Mouse (Mus musculus) forebrain, embryonic 13.5 days (tissue): ENCODE data around the gene Pck1. TPM values are rescaled to one million over a fixed set of nuclear protein-coding genes. Genes with fewer than 3 reads are reported as not detected.
"Not testable (repeated sequence)": the region's sequence is repeated elsewhere in the genome, so short reads cannot be mapped to it uniquely, and the experiment has no call there.

Experiments used
- ATAC-seq: fragments of 200-750 bp; cut with Nextera tagmentation; 2 replicates; pipeline ENCODE4 v1.8.0; 2017
- H3K27ac ChIP-seq: fragments of 300-500 bp; sonication (generic); 2 replicates; pipeline ENCODE4 v1.5.1; 2015; ENCODE audit warnings: inconsistent platforms, mild to moderate bottlenecking, moderate library complexity
- H3K27me3 ChIP-seq: fragments of 300-500 bp; sonication (generic); 2 replicates; pipeline ENCODE4 v1.6.1; 2015; ENCODE audit warnings: mild to moderate bottlenecking, inconsistent platforms
- H3K36me3 ChIP-seq: fragments of 300-500 bp; sonication (generic); 2 replicates; pipeline ENCODE4 v1.6.1; 2015; ENCODE audit warnings: mild to moderate bottlenecking, inconsistent platforms; ENCODE audit not compliant: poor library complexity, severe bottlenecking
- H3K4me1 ChIP-seq: fragments of 300-500 bp; sonication (generic); 2 replicates; pipeline ENCODE4 v1.6.1; 2015; ENCODE audit warnings: inconsistent platforms
- H3K4me2 ChIP-seq: fragments of 300-500 bp; sonication (generic); 2 replicates; pipeline ENCODE4 v1.6.1; 2015; ENCODE audit warnings: inconsistent platforms, mild to moderate bottlenecking, moderate library complexity
- H3K4me3 ChIP-seq: fragments of 300-500 bp; sonication (generic); 2 replicates; pipeline ENCODE4 v1.5.1; 2015; ENCODE audit warnings: mild to moderate bottlenecking, inconsistent platforms
- H3K9ac ChIP-seq: fragments of 300-500 bp; sonication (generic); 2 replicates; pipeline ENCODE4 v1.6.1; 2015; ENCODE audit warnings: mild to moderate bottlenecking, inconsistent platforms
- H3K9me3 ChIP-seq: fragments of 300-500 bp; sonication (generic); replicated peaks from 2 replicates; pipeline ENCODE4 v1.6.1; 2016; ENCODE audit warnings: inconsistent platforms
- WGBS: fragments of 180-500 bp; shearing (Covaris S2); methylation state at CpG from one replicate; pipeline ENCODE4 v1.1.7; 2015; 5-methylcytosine and 5-hydroxymethylcytosine counted together
- polyA plus RNA-seq: library from polyadenylated mRNA; unstranded; fragments of >200 nt; fragmentation: Nextera tagmentation; extraction: Ambion mirVana; gene quantifications from 2 replicates; pipeline ENCODE4 v1.2.1, GENCODE M21; 2015

Pck1 gene
- not detected in 2 replicates for polyA plus RNA-seq

- H3K27me3 ChIP-seq = no peaks in the 10 kb centered on the region
- H3K4me3 ChIP-seq = no peak within 1 kb of the TSS
- 86% methylated on average over 13 of the region's 13 CpGs for WGBS
- H3K36me3 ChIP-seq = no peaks in the 10 kb centered on the region
- H3K4me2 ChIP-seq = no peak within 1 kb of the TSS
- no peak within 1 kb of the TSS for H3K27ac ChIP-seq
- H3K9ac ChIP-seq = no peak within 1 kb of the TSS
- no peak for ATAC-seq
- no peaks in the 10 kb centered on the region for H3K4me1 ChIP-seq
- H3K9me3 ChIP-seq = no peaks in the 10 kb centered on the region
Measured at GRCm38 (mm10) chr2:173152436-173153151, at the start of gene Pck1. Pck1 (plus strand) TSS chr2:173153048.

GRCm38 (mm10) chr2:173106409-173106808 lies 46.4 kb upstream of the Pck1 start:
- Histone ChIP-seq H3K9ac (no peak overlapping the region), H3K4me3 (no peak overlapping the region), H3K36me3 (no peaks in the 10 kb centered on the region), H3K9me3 (no peaks in the 10 kb centered on the region), H3K27ac (no peak overlapping the region), H3K27me3 (peaks cover 4% of the 10 kb centered on the region; the same call in 1 of the 2 replicates), H3K4me1 (no peaks in the 10 kb centered on the region), H3K4me2 (no peak overlapping the region)
- ATAC-seq = no peak
- WGBS = 85% methylated on average over 9 of the region's 9 CpGs

DNA sequence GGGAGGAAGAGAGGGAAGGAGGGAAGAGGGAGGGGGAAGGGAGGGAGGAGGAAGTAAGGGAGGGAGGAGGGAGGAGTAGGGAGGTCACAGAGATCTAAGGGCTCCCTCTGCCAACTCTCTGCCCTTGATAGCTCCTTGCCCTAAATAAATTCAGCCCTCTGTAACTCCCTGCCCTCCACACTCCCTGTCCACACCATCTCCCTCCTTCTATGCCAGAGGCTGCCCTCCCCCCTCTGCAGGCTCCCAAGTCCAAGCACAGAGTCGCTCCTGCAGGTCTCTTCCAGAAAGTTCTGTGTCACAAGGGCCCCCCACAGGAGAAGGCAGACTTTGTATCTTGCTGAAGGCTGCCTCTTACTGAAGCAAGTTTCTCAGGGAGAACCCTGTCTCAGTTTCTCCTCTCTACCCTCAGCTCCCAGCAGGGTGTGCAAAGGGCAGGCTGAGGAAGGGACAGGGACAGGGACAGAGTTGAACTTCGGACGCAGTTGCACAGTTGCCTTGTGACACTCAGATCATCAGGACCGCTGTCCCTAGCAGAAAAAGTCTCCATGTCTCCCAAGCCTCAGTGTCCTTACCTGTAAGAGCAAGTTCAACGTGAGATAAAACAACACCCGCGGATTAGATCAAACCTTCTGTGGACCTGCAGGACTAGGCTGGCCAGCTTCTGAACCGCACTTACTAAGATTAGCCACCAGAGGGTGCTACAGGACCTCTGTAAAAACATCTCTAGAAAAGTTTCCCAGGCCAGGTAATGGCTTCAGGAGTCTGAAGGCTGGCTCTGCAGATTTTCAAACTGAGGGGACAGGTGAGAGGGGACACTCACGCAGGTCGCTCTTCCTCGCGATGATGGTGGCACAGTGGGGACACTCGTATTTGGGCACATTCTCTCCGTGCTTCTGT lies 45.7 kb upstream of the Pck1 start:
- Histone ChIP-seq H3K27me3 (peaks cover 4% of the 10 kb centered on the region; the same call in 1 of the 2 replicates), H3K4me1 (no peaks in the 10 kb centered on the region), H3K4me2 (no peak overlapping the region), H3K4me3 (no peak overlapping the region), H3K27ac (no peak overlapping the region), H3K36me3 (no peaks in the 10 kb centered on the region), H3K9ac (no peak overlapping the region), H3K9me3 (no peaks in the 10 kb centered on the region)
- 0 out of 2 replicates have a peak, but pooled peaks have one; percentile 30 for ATAC-seq
- 18% methylated on average over 14 of the region's 14 CpGs for WGBS

DNA sequence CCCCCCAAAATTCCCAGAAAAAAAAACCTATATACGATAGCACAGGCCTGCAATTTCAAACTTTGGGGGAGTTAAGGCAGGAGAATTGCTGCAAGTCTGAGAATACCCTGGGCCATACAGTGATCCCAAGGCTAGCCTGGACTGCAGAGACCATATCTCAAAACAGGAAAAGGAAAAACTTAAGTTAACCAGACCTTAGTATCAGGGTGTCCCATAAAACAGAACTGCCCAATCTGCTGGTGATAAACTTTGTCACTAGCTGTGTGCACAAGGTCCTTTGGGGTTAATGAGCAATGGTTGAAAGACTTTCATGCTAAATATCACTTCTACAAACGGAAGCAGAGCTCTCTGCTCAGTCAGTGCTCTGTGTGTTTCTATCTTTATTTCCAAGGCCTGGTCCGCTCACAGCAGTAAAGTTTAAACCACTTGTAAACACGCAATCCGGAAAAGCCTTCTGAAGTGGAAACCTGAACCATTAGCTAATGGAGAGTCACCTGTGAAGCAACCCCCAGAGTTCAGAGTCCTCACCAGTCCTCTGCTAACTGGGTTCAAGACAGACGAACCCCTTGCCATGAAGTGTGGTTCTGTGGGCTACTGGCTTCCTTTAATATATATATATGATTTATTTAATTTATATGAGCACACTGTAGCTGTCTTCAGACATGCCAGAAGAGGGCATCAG lies 44.2 kb upstream of the Pck1 start:
- no peaks in the 10 kb centered on the region for H3K36me3 ChIP-seq
- peaks cover 4% of the 10 kb centered on the region; the same call in 1 of the 2 replicates for H3K27me3 ChIP-seq
- H3K27ac ChIP-seq = no peak overlapping the region
- H3K4me3 ChIP-seq = no peak overlapping the region
- no peak for ATAC-seq
- no peak overlapping the region for H3K4me2 ChIP-seq
- no peaks in the 10 kb centered on the region for H3K9me3 ChIP-seq
- no peak overlapping the region for H3K9ac ChIP-seq
- H3K4me1 ChIP-seq = no peaks in the 10 kb centered on the region
- 86% methylated on average over 6 of the region's 6 CpGs for WGBS

- Histone ChIP-seq H3K27ac (no peak overlapping the region), H3K27me3 (peaks cover 4% of the 10 kb centered on the region; the same call in 1 of the 2 replicates), H3K9ac (no peak overlapping the region), H3K36me3 (no peaks in the 10 kb centered on the region), H3K4me1 (no peaks in the 10 kb centered on the region), H3K4me3 (no peak overlapping the region), H3K4me2 (no peak overlapping the region), H3K9me3 (no peaks in the 10 kb centered on the region)
- WGBS = 94% methylated on average over 7 of the region's 7 CpGs
- no peak for ATAC-seq
Measured at GRCm38 (mm10) chr2:173109510-173109909, 43.3 kb upstream of the Pck1 start.

- Histone ChIP-seq H3K36me3 (no peaks in the 10 kb centered on the region), H3K4me1 (no peaks in the 10 kb centered on the region), H3K9me3 (no peaks in the 10 kb centered on the region), H3K9ac (no peak overlapping the region), H3K27me3 (peaks cover 4% of the 10 kb centered on the region; the same call in 1 of the 2 replicates), H3K4me3 (no peak overlapping the region), H3K4me2 (no peak overlapping the region), H3K27ac (no peak overlapping the region)
- 92% methylated on average over 9 of the region's 9 CpGs for WGBS
- ATAC-seq = no peak
Measured at GRCm38 (mm10) chr2:173110571-173110970, 42.3 kb upstream of the Pck1 start.

GRCm38 (mm10) chr2:173113796-173114195 lies 39.1 kb upstream of the Pck1 start:
- H3K27me3 ChIP-seq, H3K9me3 ChIP-seq, H3K4me2 ChIP-seq, H3K4me1 ChIP-seq, H3K27ac ChIP-seq, H3K9ac ChIP-seq, ATAC-seq, H3K4me3 ChIP-seq, H3K36me3 ChIP-seq: not testable (repeated sequence)
- 63% methylated on average over 3 of the region's 3 CpGs for WGBS

GRCm38 (mm10) chr2:173119023-173119944 lies 33.6 kb upstream of the Pck1 start, which contains the start of gene Ctcfl:
Ctcfl (minus strand) TSS chr2:173119525.
- no peak for ATAC-seq
- Histone ChIP-seq H3K4me3 (no peak within 1 kb of the TSS), H3K4me2 (no peak within 1 kb of the TSS), H3K9ac (no peak within 1 kb of the TSS), H3K27me3 (no peaks in the 10 kb centered on the region), H3K27ac (no peak within 1 kb of the TSS), H3K4me1 (no peaks in the 10 kb centered on the region), H3K36me3 (no peaks in the 10 kb centered on the region), H3K9me3 (no peaks in the 10 kb centered on the region)
- WGBS = 91% methylated on average over 35 of the region's 35 CpGs

GRCm38 (mm10) chr2:173120117-173120516 lies 32.7 kb upstream of the Pck1 start:
- not testable (repeated sequence) for H3K9ac ChIP-seq, H3K4me3 ChIP-seq, H3K27me3 ChIP-seq, H3K27ac ChIP-seq, H3K4me2 ChIP-seq, H3K9me3 ChIP-seq, H3K4me1 ChIP-seq, H3K36me3 ChIP-seq, ATAC-seq
- 82% methylated on average over 3 of the region's 4 CpGs for WGBS

DNA sequence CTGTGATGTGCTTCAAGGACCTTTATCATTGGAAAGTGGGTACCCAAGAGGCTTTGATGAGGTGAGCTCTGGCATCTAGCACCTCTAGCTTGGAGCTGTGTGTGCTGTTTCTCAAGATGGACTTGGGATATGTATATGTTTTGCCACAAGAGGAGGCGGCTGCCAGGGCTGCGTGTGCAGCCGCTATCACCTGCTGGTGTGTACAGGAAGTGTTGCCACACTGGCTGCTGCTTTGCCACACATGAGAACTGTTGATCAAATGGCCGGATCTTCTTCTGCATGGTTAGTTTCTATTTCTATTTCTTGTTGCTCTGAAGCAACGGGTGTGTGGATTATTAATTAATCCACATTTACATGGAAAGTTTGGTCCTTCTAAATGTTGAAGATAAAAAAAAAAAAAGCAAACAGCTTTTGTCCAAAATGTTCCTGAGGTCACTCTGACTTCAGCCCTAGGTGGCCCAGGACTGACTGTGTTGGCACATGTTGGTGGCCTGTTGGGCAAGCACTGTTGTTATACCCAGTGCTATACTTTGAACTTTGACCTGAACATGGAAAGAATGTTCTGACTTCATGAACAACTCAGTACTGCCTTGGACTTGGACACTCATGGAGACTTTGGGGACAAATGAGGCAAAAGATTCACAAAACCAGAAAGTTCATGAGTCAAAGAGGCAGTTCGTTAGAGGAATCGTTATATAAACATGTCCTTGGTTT lies 28.7 kb upstream of the Pck1 start:
- H3K9me3 ChIP-seq = no peaks in the 10 kb centered on the region; the same call in 1 of the 2 replicates
- H3K9ac ChIP-seq = no peak overlapping the region
- no peaks in the 10 kb centered on the region for H3K36me3 ChIP-seq
- no peak overlapping the region for H3K4me2 ChIP-seq
- ATAC-seq = no peak
- H3K27me3 ChIP-seq = no peaks in the 10 kb centered on the region
- WGBS = 87% methylated on average over 7 of the region's 7 CpGs
- no peak overlapping the region for H3K27ac ChIP-seq
- no peaks in the 10 kb centered on the region for H3K4me1 ChIP-seq
- H3K4me3 ChIP-seq = no peak overlapping the region

DNA sequence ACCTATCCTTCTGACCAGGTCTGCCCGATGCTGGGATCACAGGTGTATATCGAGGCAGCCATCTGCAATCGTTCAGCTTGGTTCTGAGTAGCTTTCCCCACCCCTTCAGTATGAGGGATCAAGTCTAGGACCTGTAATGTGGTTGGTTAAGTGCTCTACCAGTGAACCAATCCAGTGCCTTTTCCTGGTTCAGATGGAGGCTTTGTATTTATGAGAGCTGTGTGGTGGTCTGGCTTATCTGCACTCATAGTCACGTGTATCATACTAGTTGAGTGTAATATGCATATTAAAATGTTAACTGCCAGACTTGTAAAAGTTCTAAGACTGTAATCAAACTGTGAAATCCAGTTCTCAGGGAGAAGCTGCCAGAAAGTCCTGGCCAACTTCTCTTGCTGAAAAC lies 26.5 kb upstream of the Pck1 start:
- no peak overlapping the region for H3K4me3 ChIP-seq
- no peak overlapping the region for H3K4me2 ChIP-seq
- no peaks in the 10 kb centered on the region; the same call in 1 of the 2 replicates for H3K9me3 ChIP-seq
- ATAC-seq = no peak
- no peaks in the 10 kb centered on the region for H3K4me1 ChIP-seq
- no peak overlapping the region for H3K9ac ChIP-seq
- no peaks in the 10 kb centered on the region for H3K27me3 ChIP-seq
- WGBS = 91% methylated on average over 4 of the region's 4 CpGs
- H3K36me3 ChIP-seq = no peaks in the 10 kb centered on the region
- H3K27ac ChIP-seq = no peak overlapping the region
